31 mouse cellular contexts compared by ENCODE assay signal in the genomic region with DNA sequence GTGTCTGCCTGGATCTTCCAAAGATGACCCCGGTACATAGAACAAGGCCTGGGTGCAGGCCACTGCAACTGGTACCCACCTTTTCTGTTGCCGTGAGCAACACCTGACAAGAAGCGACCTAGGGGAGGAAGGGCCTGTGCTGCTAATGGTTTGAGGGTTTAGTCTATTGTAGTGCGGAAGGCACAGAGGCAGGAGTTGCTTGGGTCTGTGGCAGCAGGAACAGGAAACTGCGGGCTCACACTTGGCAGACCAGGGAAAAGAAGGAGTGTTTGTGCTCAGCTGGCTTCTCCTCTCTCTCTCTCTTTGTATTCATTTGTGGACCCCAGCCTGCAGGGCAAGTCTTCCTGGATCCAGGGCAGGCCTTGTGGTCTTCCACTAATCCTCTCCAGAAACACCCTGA.
"Had no signal": no experiment of that assay in that cellular context is flagged by ENCODE, and none has a peak within 500 bp of the region (broad histone marks: within the 10 kb centered on the region; RNA-seq: fewer than 3 reads in every experiment).

No protein-coding gene starts in this region.

- DNase-seq: left cerebral cortex, postnatal 4 days; liver; liver, embryonic 13.5 days; liver, postnatal 0 days; lung, adult 18-20 months; lung, adult 2 months; lung, embryonic 14.5 days; lung, postnatal 10 days; lung, postnatal 14 days; lung, postnatal 36 days; lung, postnatal 4 days; midbrain, embryonic 14.5 days had no signal

- H3K36me3 ChIP-seq: limb, embryonic 10.5 days; limb, embryonic 12.5 days; limb, embryonic 13.5 days; limb, embryonic 15.5 days; liver, embryonic 12.5 days; liver, embryonic 13.5 days; liver, embryonic 15.5 days; lung, embryonic 15.5 days; midbrain, embryonic 10.5 days; midbrain, embryonic 12.5 days; midbrain, embryonic 13.5 days; midbrain, embryonic 15.5 days had no signal

- H3K4me3 ChIP-seq: limb, embryonic 10.5 days; limb, embryonic 12.5 days; limb, embryonic 13.5 days; limb, embryonic 15.5 days; liver, embryonic 12.5 days; liver, embryonic 13.5 days; liver, embryonic 15.5 days; lung, embryonic 15.5 days; megakaryocyte, embryonic 14.5 days; midbrain, embryonic 10.5 days; midbrain, embryonic 12.5 days; midbrain, embryonic 13.5 days; midbrain, embryonic 15.5 days; myocyte had no signal

- H3K9me3 ChIP-seq: limb, embryonic 10.5 days; limb, embryonic 12.5 days; limb, embryonic 13.5 days; limb, embryonic 15.5 days; liver, embryonic 12.5 days; liver, embryonic 13.5 days; liver, embryonic 15.5 days; lung, embryonic 15.5 days; megakaryocyte, embryonic 14.5 days; midbrain, embryonic 10.5 days; midbrain, embryonic 12.5 days; midbrain, embryonic 13.5 days; midbrain, embryonic 15.5 days had no signal

- H3K4me2 ChIP-seq: limb, embryonic 12.5 days; limb, embryonic 13.5 days; limb, embryonic 15.5 days; liver, embryonic 11.5 days; liver, embryonic 12.5 days; liver, embryonic 13.5 days; liver, embryonic 15.5 days; lung, embryonic 14.5 days; lung, embryonic 15.5 days; midbrain, embryonic 11.5 days; midbrain, embryonic 12.5 days; midbrain, embryonic 13.5 days; midbrain, embryonic 15.5 days had no signal

- H3K27ac ChIP-seq: limb, embryonic 10.5 days; limb, embryonic 12.5 days; limb, embryonic 13.5 days; limb, embryonic 15.5 days; liver, embryonic 12.5 days; liver, embryonic 13.5 days; liver, embryonic 14.5 days; liver, embryonic 15.5 days; lung, embryonic 15.5 days; macrophage; midbrain, embryonic 10.5 days; midbrain, embryonic 12.5 days; midbrain, embryonic 13.5 days; midbrain, embryonic 15.5 days had no signal

- H3K4me1 ChIP-seq: limb, embryonic 15.5 days; liver, embryonic 12.5 days; liver, embryonic 13.5 days; liver, embryonic 15.5 days; lung, embryonic 15.5 days; megakaryocyte, embryonic 14.5 days had no signal

- H3K27me3 ChIP-seq: liver, embryonic 12.5 days; liver, embryonic 13.5 days; liver, embryonic 15.5 days; lung, embryonic 15.5 days; midbrain, embryonic 12.5 days; midbrain, embryonic 13.5 days; midbrain, embryonic 15.5 days had no signal

- ATAC-seq: liver, embryonic 12.5 days; liver, postnatal 0 days; lung, postnatal 0 days; midbrain, embryonic 13.5 days; midbrain, embryonic 15.5 days; midbrain, embryonic 16.5 days had no signal

- H3K9ac ChIP-seq: limb, embryonic 12.5 days; limb, embryonic 13.5 days; limb, embryonic 15.5 days; liver, embryonic 12.5 days; liver, embryonic 13.5 days; liver, embryonic 14.5 days; liver, embryonic 15.5 days; liver, postnatal 0 days; lung, embryonic 14.5 days; lung, embryonic 15.5 days; midbrain, embryonic 12.5 days; midbrain, embryonic 13.5 days; midbrain, embryonic 15.5 days had no signal
